Mouse (Mus musculus): ENCODE data around the gene Ets1. TPM values are rescaled to one million over a fixed set of nuclear protein-coding genes. Genes with fewer than 3 reads are reported as not detected.
A peak's percentile ranks its signal among the peaks of the same experiment; 100 is the strongest.

Ets1 gene
- polyA plus RNA-seq, 1 experiment from 2014 or later, result 20.8 TPM

- Histone ChIP-seq H3K4me3 (no peak overlapping the region), H3K27ac (no peak overlapping the region), H3K9me3 (no peaks in the 10 kb centered on the region), H3K27me3 (replicated peaks) (peaks cover 81% of the 10 kb centered on the region), H3K4me1 (peaks cover 11% of the 10 kb centered on the region), H3K9ac (no peak overlapping the region), H3K36me3 (replicated peaks) (no peaks in the 10 kb centered on the region), H3K4me2 (no peak overlapping the region)
- ATAC-seq (replicated peaks), result no peak
- 77% methylated on average over 12 of the region's 12 CpGs for WGBS
Measured at GRCm38 (mm10) chr9:32694111-32694824, 58.2 kb downstream of the Ets1 start.

- 49% methylated on average over 4 of the region's 4 CpGs for WGBS
- H3K4me2 ChIP-seq, result peak overlapping the region; percentile 90
- H3K9me3 ChIP-seq, result no peaks in the 10 kb centered on the region
- ATAC-seq (replicated peaks), result no peak
- peaks cover 11% of the 10 kb centered on the region for H3K4me1 ChIP-seq
- H3K27ac ChIP-seq, result no peak overlapping the region
- H3K4me3 ChIP-seq, result peak overlapping the region; percentile 59
- H3K36me3 ChIP-seq (replicated peaks), result no peaks in the 10 kb centered on the region
- H3K9ac ChIP-seq, result no peak overlapping the region; the same call in 1 of the 2 replicates
- H3K27me3 ChIP-seq (replicated peaks), result peaks cover 81% of the 10 kb centered on the region
Measured at GRCm38 (mm10) chr9:32694916-32695490, 59.0 kb downstream of the Ets1 start.

- peak overlapping the region; percentile 90 for H3K4me2 ChIP-seq
- H3K4me3 ChIP-seq, result peak overlapping the region; percentile 59
- H3K27me3 ChIP-seq (replicated peaks), result peaks cover 78% of the 10 kb centered on the region
- peak overlapping the region; percentile 24; the same call in 1 of the 2 replicates for H3K9ac ChIP-seq
- no peaks in the 10 kb centered on the region for H3K9me3 ChIP-seq
- no peaks in the 10 kb centered on the region for H3K36me3 ChIP-seq (replicated peaks)
- no peak overlapping the region for H3K27ac ChIP-seq
- peaks cover 11% of the 10 kb centered on the region for H3K4me1 ChIP-seq
- 0% methylated on average over 67 of the region's 67 CpGs for WGBS
- ATAC-seq (replicated peaks), result peak; percentile 96
Measured at GRCm38 (mm10) chr9:32695492-32696190, 59.6 kb downstream of the Ets1 start.

GRCm38 (mm10) chr9:32696259-32696658 lies 60.2 kb downstream of the Ets1 start:
- Histone ChIP-seq H3K4me3 (peak overlapping the region; percentile 59), H3K4me1 (peaks cover 11% of the 10 kb centered on the region), H3K27me3 (replicated peaks) (peaks cover 72% of the 10 kb centered on the region), H3K27ac (no peak overlapping the region), H3K9ac (peak overlapping the region; percentile 24; the same call in 1 of the 2 replicates), H3K36me3 (replicated peaks) (no peaks in the 10 kb centered on the region), H3K4me2 (peak overlapping the region; percentile 90), H3K9me3 (no peaks in the 10 kb centered on the region)
- peak; percentile 46 for ATAC-seq (replicated peaks)
- WGBS, result under 1% methylated on average over 13 of the region's 13 CpGs

- Histone ChIP-seq H3K9ac (no peak overlapping the region), H3K4me1 (peaks cover 11% of the 10 kb centered on the region), H3K9me3 (no peaks in the 10 kb centered on the region), H3K4me3 (peak overlapping the region; percentile 59), H3K27ac (no peak overlapping the region), H3K36me3 (replicated peaks) (no peaks in the 10 kb centered on the region), H3K4me2 (peak overlapping the region; percentile 90), H3K27me3 (replicated peaks) (peaks cover 67% of the 10 kb centered on the region)
- 0 out of 2 replicates have a peak, but pooled peaks have one; percentile 7 for ATAC-seq (replicated peaks)
- 7% methylated on average over 7 of the region's 7 CpGs for WGBS
Measured at GRCm38 (mm10) chr9:32696717-32697116, 60.7 kb downstream of the Ets1 start.

GRCm38 (mm10) chr9:32697291-32698110 lies 61.5 kb downstream of the Ets1 start:
- 67% methylated on average over 9 of the region's 9 CpGs for WGBS
- no peak overlapping the region for H3K9ac ChIP-seq
- H3K9me3 ChIP-seq, result no peaks in the 10 kb centered on the region
- peaks cover 11% of the 10 kb centered on the region for H3K4me1 ChIP-seq
- peaks cover 59% of the 10 kb centered on the region for H3K27me3 ChIP-seq (replicated peaks)
- no peaks in the 10 kb centered on the region for H3K36me3 ChIP-seq (replicated peaks)
- no peak overlapping the region for H3K4me2 ChIP-seq
- peak overlapping the region; percentile 59; the same call in 1 of the 2 replicates for H3K4me3 ChIP-seq
- H3K27ac ChIP-seq, result no peak overlapping the region
- ATAC-seq (replicated peaks), result no peak

- Histone ChIP-seq H3K9me3 (no peaks in the 10 kb centered on the region), H3K27ac (no peak overlapping the region), H3K27me3 (replicated peaks) (peaks cover 47% of the 10 kb centered on the region), H3K4me3 (no peak overlapping the region), H3K4me2 (no peak overlapping the region), H3K36me3 (replicated peaks) (no peaks in the 10 kb centered on the region), H3K4me1 (peaks cover 11% of the 10 kb centered on the region), H3K9ac (no peak overlapping the region)
- 86% methylated on average over 4 of the region's 4 CpGs for WGBS
- ATAC-seq (replicated peaks), result no peak
Measured at GRCm38 (mm10) chr9:32698766-32699165, 62.7 kb downstream of the Ets1 start.

- Histone ChIP-seq H3K27me3 (replicated peaks) (peaks cover 40% of the 10 kb centered on the region), H3K9me3 (no peaks in the 10 kb centered on the region), H3K4me3 (no peak overlapping the region), H3K4me1 (peaks cover 11% of the 10 kb centered on the region), H3K27ac (no peak overlapping the region), H3K9ac (no peak overlapping the region), H3K4me2 (no peak overlapping the region), H3K36me3 (replicated peaks) (no peaks in the 10 kb centered on the region)
- 72% methylated on average over 8 of the region's 8 CpGs for WGBS
- ATAC-seq (replicated peaks), result no peak
Measured at GRCm38 (mm10) chr9:32699391-32699841, 63.4 kb downstream of the Ets1 start.

- Histone ChIP-seq H3K4me1 (peaks cover 7% of the 10 kb centered on the region), H3K4me3 (no peak overlapping the region), H3K9me3 (no peaks in the 10 kb centered on the region), H3K4me2 (no peak overlapping the region), H3K27ac (no peak overlapping the region), H3K36me3 (replicated peaks) (no peaks in the 10 kb centered on the region), H3K9ac (no peak overlapping the region), H3K27me3 (replicated peaks) (peaks cover 33% of the 10 kb centered on the region)
- no peak for ATAC-seq (replicated peaks)
- WGBS, result 77% methylated on average over 7 of the region's 7 CpGs
Measured at GRCm38 (mm10) chr9:32700091-32700905, 64.3 kb downstream of the Ets1 start.

- ATAC-seq (replicated peaks), result no peak
- Histone ChIP-seq H3K4me3 (no peak overlapping the region), H3K4me2 (no peak overlapping the region), H3K36me3 (replicated peaks) (no peaks in the 10 kb centered on the region), H3K9ac (no peak overlapping the region), H3K4me1 (peaks cover under 1% of the 10 kb centered on the region), H3K27me3 (replicated peaks) (peaks cover 26% of the 10 kb centered on the region), H3K27ac (no peak overlapping the region), H3K9me3 (no peaks in the 10 kb centered on the region)
- WGBS, result 85% methylated on average over 20 of the region's 20 CpGs
Measured at GRCm38 (mm10) chr9:32701126-32701997, 65.3 kb downstream of the Ets1 start.

- 93% methylated on average over 2 of the region's 2 CpGs for WGBS
Measured at GRCm38 (mm10) chr9:32701998-32702305, 65.9 kb downstream of the Ets1 start.

More at GRCm38 (mm10) chr9:32701998-32702305, 65.9 kb downstream of the Ets1 start:
- Histone ChIP-seq H3K4me3 (no peak overlapping the region), H3K9me3 (no peaks in the 10 kb centered on the region), H3K9ac (no peak overlapping the region), H3K4me1 (no peaks in the 10 kb centered on the region), H3K27ac (no peak overlapping the region), H3K36me3 (replicated peaks) (no peaks in the 10 kb centered on the region), H3K27me3 (replicated peaks) (peaks cover 20% of the 10 kb centered on the region), H3K4me2 (no peak overlapping the region)
- no peak for ATAC-seq (replicated peaks)

Data from midbrain, embryonic 15.5 days (tissue).